ENCODE assay signal across 8 mouse cellular contexts in genomic region chr8:127589291-127589690, GRCm38 (mm10).
A peak's percentile ranks its signal among the peaks of the same experiment; 100 is the strongest.
DNase-seq lines count a peak whose midpoint lies in the region; ATAC-seq and TF ChIP-seq lines count a peak whose summit lies in the region.

No protein-coding gene starts in this region.

- H3K9me3 ChIP-seq in heart, embryonic 10.5 days, result no peaks in the 10 kb centered on the region
- H3K9me3 ChIP-seq in kidney, embryonic 16.5 days (ENCODE audit: low read length), result no peaks in the 10 kb centered on the region
- no peaks in the 10 kb centered on the region for H3K9me3 ChIP-seq in stomach, postnatal 0 days (ENCODE audit: control insufficient read depth, low read length)

- no peak overlapping the region for H3K4me2 ChIP-seq in kidney, embryonic 16.5 days (replicated peaks; ENCODE audit: low read depth, low read length)
- H3K4me2 ChIP-seq in stomach, postnatal 0 days (replicated peaks; ENCODE audit: low read depth), result no peak overlapping the region

- no peaks in the 10 kb centered on the region for H3K79me2 ChIP-seq in heart, adult 2 months (replicated peaks; ENCODE audit: control insufficient read depth, insufficient read depth, low read length)

- intact Hi-C loops in heart, adult 2 months (cut with DNase I), result loop anchor here (2.0 to 5.0 kb wide), 6 partner anchors 147 to 963 kb away; partner anchors contain the start of gene Nrp1

- no peaks in the 10 kb centered on the region for H3K27me3 ChIP-seq in heart, adult 2 months (ENCODE audit: control insufficient read depth, insufficient read depth, low read length)
- H3K27me3 ChIP-seq in heart, embryonic 10.5 days (ENCODE audit: insufficient read depth, poor library complexity, severe bottlenecking), result no peaks in the 10 kb centered on the region
- no peaks in the 10 kb centered on the region for H3K27me3 ChIP-seq in kidney, embryonic 16.5 days (ENCODE audit: insufficient read depth, low read length)
- no peaks in the 10 kb centered on the region for H3K27me3 ChIP-seq in stomach, postnatal 0 days (ENCODE audit: control insufficient read depth, insufficient read depth, low read length)

- 48% methylated on average over 4 of the region's 4 CpGs for WGBS in heart, adult 2 months
- WGBS in heart, embryonic 10.5 days, result 42% methylated on average over 4 of the region's 4 CpGs
- WGBS in kidney, embryonic 16.5 days, result 62% methylated on average over 4 of the region's 4 CpGs
- 41% methylated on average over 4 of the region's 4 CpGs for WGBS in stomach, postnatal 0 days

- no peak overlapping the region for H3K9ac ChIP-seq in heart, adult 2 months (ENCODE audit: low read depth, low read length)
- no peak overlapping the region for H3K9ac ChIP-seq in kidney, embryonic 16.5 days (replicated peaks; ENCODE audit: low read length)
- no peak overlapping the region for H3K9ac ChIP-seq in stomach, postnatal 0 days (ENCODE audit: low read length)

- no peaks in the 10 kb centered on the region for H3K36me3 ChIP-seq in heart, adult 2 months (ENCODE audit: control insufficient read depth, insufficient read depth, low read length)
- H3K36me3 ChIP-seq in heart, embryonic 10.5 days, result peaks cover 6% of the 10 kb centered on the region; the same call in 1 of the 2 replicates
- 0 out of 2 replicates have a peak, but pooled peaks cover 3% of the 10 kb centered on the region for H3K36me3 ChIP-seq in kidney, embryonic 16.5 days (ENCODE audit: insufficient read depth, low read length)
- H3K36me3 ChIP-seq in stomach, postnatal 0 days (ENCODE audit: control insufficient read depth, insufficient read depth, low read length), result no peaks in the 10 kb centered on the region

- peak; percentile 54 to 64 for DNase-seq in heart, adult 2 months
- DNase-seq in heart, embryonic 10.5 days (ENCODE audit: low spot score), result no peak
- DNase-seq in A20 (ENCODE audit: low read depth, low spot score) (peak; percentile 34), adipocyte (ENCODE audit: low spot score) (peak; percentile 46)
- peak; percentile 46 for DNase-seq in embryo, embryonic 10.5 days (ENCODE audit: low spot score)
- DNase-seq in lung, postnatal 4 days, result peak; percentile 55 to 70
- DNase-seq in stomach, postnatal 0 days (ENCODE audit: low spot score), result peak; percentile 48

- no peak overlapping the region for H3K27ac ChIP-seq in heart, adult 2 months
- no peak overlapping the region for H3K27ac ChIP-seq in heart, embryonic 10.5 days
- H3K27ac ChIP-seq in kidney, embryonic 16.5 days (ENCODE audit: low read length), result no peak overlapping the region
- H3K27ac ChIP-seq in stomach, postnatal 0 days (replicated peaks), result no peak overlapping the region

- no peak for TF ChIP-seq POLR2A in heart, adult 2 months (IDR thresholded peaks at IDR 0.05; ENCODE audit: insufficient read depth, low read depth, low read length)

- no peak for TF ChIP-seq EP300 in heart, adult 2 months (IDR thresholded peaks at IDR 0.05; ENCODE audit: insufficient read depth, low read depth, low read length)
- no peak for TF ChIP-seq EP300 in stomach, postnatal 0 days (optimal IDR thresholded peaks at IDR 0.05)

- 0 out of 2 replicates have a peak, but pooled peaks have one; percentile 51 for ATAC-seq in kidney, embryonic 16.5 days (ENCODE audit: low FRiP score, low TSS enrichment)
- no peak for ATAC-seq in stomach, postnatal 0 days (ENCODE audit: low FRiP score, low TSS enrichment)

- TF ChIP-seq CTCF in heart, adult 2 months (IDR thresholded peaks at IDR 0.05), result peak; percentile 89
- TF ChIP-seq CTCF in stomach, postnatal 0 days (IDR thresholded peaks at IDR 0.05; ENCODE audit: low read depth), result peak; percentile 82

- no peak overlapping the region for H3K4me3 ChIP-seq in heart, adult 2 months
- H3K4me3 ChIP-seq in heart, embryonic 10.5 days, result no peak overlapping the region
- no peak overlapping the region for H3K4me3 ChIP-seq in kidney, embryonic 16.5 days (ENCODE audit: low read length)
- no peak overlapping the region for H3K4me3 ChIP-seq in stomach, postnatal 0 days (ENCODE audit: low read depth, low read length)

- H3K4me1 ChIP-seq in heart, adult 2 months (ENCODE audit: control insufficient read depth, insufficient read depth, low read length), result no peaks in the 10 kb centered on the region; the same call in 1 of the 2 replicates
- peaks cover 21% of the 10 kb centered on the region for H3K4me1 ChIP-seq in heart, embryonic 10.5 days
- H3K4me1 ChIP-seq in kidney, embryonic 16.5 days (ENCODE audit: insufficient read depth, low read length), result peaks cover 8% of the 10 kb centered on the region
- H3K4me1 ChIP-seq in stomach, postnatal 0 days (replicated peaks; ENCODE audit: control insufficient read depth, insufficient read depth), result no peaks in the 10 kb centered on the region
